ENCODE assay signal across 11 mouse cellular contexts in the genomic region with DNA sequence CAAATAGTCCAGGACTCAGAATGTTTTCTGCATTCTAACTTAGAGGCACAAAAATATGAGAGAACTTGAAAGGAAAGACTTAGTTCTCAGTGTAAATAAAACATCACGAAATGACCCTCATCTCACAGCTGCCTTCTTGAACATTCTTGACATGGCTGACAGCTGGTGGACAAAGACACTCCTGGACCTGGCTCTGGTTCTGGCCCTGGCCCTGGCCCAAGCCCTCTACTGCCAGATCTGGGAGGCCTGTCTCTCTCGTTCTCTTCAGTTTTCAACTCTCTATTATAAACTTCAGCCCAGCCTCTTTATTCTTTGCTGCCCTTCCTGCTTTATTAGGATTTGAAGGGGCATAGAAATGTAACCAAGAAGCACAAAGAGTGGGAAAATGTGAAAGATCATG.
DNase-seq lines count a peak whose midpoint lies in the region; ATAC-seq and TF ChIP-seq lines count a peak whose summit lies in the region.
"Had no signal": no experiment of that assay in that cellular context is flagged by ENCODE, and none has a peak within 500 bp of the region (broad histone marks: within the 10 kb centered on the region; RNA-seq: fewer than 3 reads in every experiment).

No protein-coding gene starts in this region.

- TF ChIP-seq POLR2A in lung, adult 2 months (IDR thresholded peaks at IDR 0.05; ENCODE audit: borderline replicate concordance, extremely low read depth, low read depth, low read length): no peak

- no peaks in the 10 kb centered on the region for H3K36me3 ChIP-seq in hindbrain, postnatal 0 days (ENCODE audit: insufficient read depth, low read length)
- H3K36me3 ChIP-seq in hindbrain, embryonic 10.5 days: no peaks in the 10 kb centered on the region
- H3K36me3 ChIP-seq in liver, postnatal 0 days (replicated peaks; ENCODE audit: insufficient read depth, low read length): no peaks in the 10 kb centered on the region
- H3K36me3 ChIP-seq: embryonic facial prominence, embryonic 13.5 days; liver, embryonic 15.5 days had no signal

- H3K4me1 ChIP-seq in hindbrain, postnatal 0 days (ENCODE audit: insufficient read depth, low read length): no peaks in the 10 kb centered on the region
- 0 out of 2 replicates have a peak, but pooled peaks cover 4% of the 10 kb centered on the region for H3K4me1 ChIP-seq in hindbrain, embryonic 10.5 days (replicated peaks)
- H3K4me1 ChIP-seq in lung, adult 2 months (ENCODE audit: control insufficient read depth, insufficient read depth, low read length): no peaks in the 10 kb centered on the region
- no peaks in the 10 kb centered on the region for H3K4me1 ChIP-seq in liver, postnatal 0 days (ENCODE audit: insufficient read depth)
- H3K4me1 ChIP-seq: embryonic facial prominence, embryonic 13.5 days; liver, embryonic 15.5 days had no signal

- TF ChIP-seq CTCF in hindbrain, postnatal 0 days (IDR thresholded peaks at IDR 0.05; ENCODE audit: low read depth): no peak
- no peak for TF ChIP-seq CTCF in lung, adult 2 months (IDR thresholded peaks at IDR 0.05; ENCODE audit: insufficient read depth, low read length)
- TF ChIP-seq CTCF in liver, postnatal 0 days (IDR thresholded peaks at IDR 0.05; ENCODE audit: low read depth): no peak

- H3K27me3 ChIP-seq in hindbrain, postnatal 0 days (ENCODE audit: insufficient read depth, low read length): no peaks in the 10 kb centered on the region
- H3K27me3 ChIP-seq in hindbrain, embryonic 10.5 days (ENCODE audit: insufficient read depth, poor library complexity, severe bottlenecking): no peaks in the 10 kb centered on the region
- H3K27me3 ChIP-seq in liver, postnatal 0 days (ENCODE audit: insufficient read depth, low read length): no peaks in the 10 kb centered on the region
- H3K27me3 ChIP-seq: embryonic facial prominence, embryonic 13.5 days; liver, embryonic 15.5 days had no signal

- H3K4me2 ChIP-seq in hindbrain, postnatal 0 days (ENCODE audit: low read depth, low read length): no peak overlapping the region
- no peak overlapping the region for H3K4me2 ChIP-seq in liver, postnatal 0 days (ENCODE audit: low read depth, low read length)
- H3K4me2 ChIP-seq: embryonic facial prominence, embryonic 13.5 days; liver, embryonic 15.5 days had no signal

- peak; percentile 5 for DNase-seq in cerebellum, adult 9-10 months
- DNase-seq in cerebellum, adult 8-10 months: no peak
- DNase-seq in hindbrain, postnatal 0 days (ENCODE audit: low spot score): peak; percentile 65
- no peak for DNase-seq in hindbrain, embryonic 10.5 days (ENCODE audit: low spot score)
- DNase-seq in gastrocnemius, adult 18-20 months (ENCODE audit: low spot score): peak; percentile 13
- peak; percentile 3 for DNase-seq in lung, adult 2 months
- no peak for DNase-seq in liver, postnatal 0 days

- H3K9ac ChIP-seq in hindbrain, postnatal 0 days (replicated peaks; ENCODE audit: low read length): no peak overlapping the region
- H3K9ac ChIP-seq in liver, postnatal 0 days (replicated peaks): no peak overlapping the region
- H3K9ac ChIP-seq: embryonic facial prominence, embryonic 13.5 days; liver, embryonic 15.5 days had no signal

- H3K27ac ChIP-seq in hindbrain, postnatal 0 days: no peak overlapping the region
- H3K27ac ChIP-seq in hindbrain, embryonic 10.5 days: no peak overlapping the region
- no peak overlapping the region for H3K27ac ChIP-seq in liver, postnatal 0 days (ENCODE audit: low read depth)
- H3K27ac ChIP-seq: embryonic facial prominence, embryonic 13.5 days; liver, embryonic 15.5 days had no signal

- 37% methylated on average over 2 of the region's 2 CpGs for WGBS in hindbrain, postnatal 0 days
- 74% methylated on average over 2 of the region's 2 CpGs for WGBS in hindbrain, embryonic 10.5 days
- 26% methylated on average over 2 of the region's 2 CpGs for WGBS in lung, adult 2 months
- 67% methylated on average over 2 of the region's 2 CpGs for WGBS in liver, postnatal 0 days (ENCODE audit: insufficient replicate concordance)

- peak; percentile 83 for ATAC-seq in hindbrain, postnatal 0 days
- ATAC-seq in activated CD4-positive, CD25-positive, alpha-beta regulatory T cell, adult 4 months: no peak
- ATAC-seq in liver, postnatal 0 days: no peak
- ATAC-seq: intestine, embryonic 16.5 days had no signal

- no peak for TF ChIP-seq EP300 in liver, postnatal 0 days (IDR thresholded peaks at IDR 0.05; ENCODE audit: low read depth)

- no peaks in the 10 kb centered on the region for H3K9me3 ChIP-seq in hindbrain, postnatal 0 days (ENCODE audit: low read length)
- no peaks in the 10 kb centered on the region for H3K9me3 ChIP-seq in hindbrain, embryonic 10.5 days
- H3K9me3 ChIP-seq in liver, postnatal 0 days (ENCODE audit: low read length): 0 out of 2 replicates have a peak, but pooled peaks cover 2% of the 10 kb centered on the region
- H3K9me3 ChIP-seq: embryonic facial prominence, embryonic 13.5 days; liver, embryonic 15.5 days had no signal

- no peak overlapping the region for H3K4me3 ChIP-seq in hindbrain, postnatal 0 days (ENCODE audit: low read length)
- H3K4me3 ChIP-seq in hindbrain, embryonic 10.5 days: no peak overlapping the region
- no peak overlapping the region for H3K4me3 ChIP-seq in lung, adult 2 months (replicated peaks; ENCODE audit: extremely low read depth, low read depth, low read length)
- no peak overlapping the region for H3K4me3 ChIP-seq in liver, postnatal 0 days (ENCODE audit: low read depth, low read length)
- H3K4me3 ChIP-seq: embryonic facial prominence, embryonic 13.5 days; liver, embryonic 15.5 days had no signal

Comparison
In these comparisons a context has a peak if more than half of its experiments do, and no peak if none do; other contexts are left out.
1. DNase-seq: peak in cerebellum, adult 9-10 months (single experiment), hindbrain, postnatal 0 days (single experiment), gastrocnemius, adult 18-20 months (single experiment) and lung, adult 2 months (single experiment); none in cerebellum, adult 8-10 months (single experiment), hindbrain, embryonic 10.5 days (single experiment) and liver, postnatal 0 days (single experiment).